Mouse (Mus musculus) hindbrain, postnatal 0 days (tissue): ENCODE measurements around the gene Ebf1. TPM values are rescaled to one million over a fixed set of nuclear protein-coding genes. Genes with fewer than 3 reads are reported as not detected.
A peak's percentile ranks its signal among the peaks of the same experiment; 100 is the strongest.

Experiments used
- ATAC-seq: fragments of 200-750 bp; cut with Nextera tagmentation; 2 replicates; pipeline ENCODE4 v1.8.0; 2017; ENCODE audit warnings: mild to moderate bottlenecking, moderate TSS enrichment, moderate library complexity
- DNase-seq: peaks from one replicate; pipeline ENCODE4 v3.0.0-alpha.2; 2015; ENCODE audit warnings: low spot score
- H3K27ac ChIP-seq: fragments of 300-500 bp; sonication (generic); 2 replicates; pipeline ENCODE4 v1.5.1; 2014; ENCODE audit warnings: mild to moderate bottlenecking
- H3K27me3 ChIP-seq: fragments of 300-500 bp; sonication (generic); 2 replicates; pipeline ENCODE4 v1.6.1; 2014; ENCODE audit warnings: low read length, mixed read lengths; ENCODE audit not compliant: insufficient read depth
- H3K36me3 ChIP-seq: fragments of 300-500 bp; sonication (generic); 2 replicates; pipeline ENCODE4 v1.6.1; 2014; ENCODE audit warnings: low read length, mixed read lengths; ENCODE audit not compliant: insufficient read depth
- H3K4me1 ChIP-seq: fragments of 300-500 bp; sonication (generic); 2 replicates; pipeline ENCODE4 v1.6.1; 2014; ENCODE audit warnings: antibody characterized with exemption, low read length, mixed read lengths; ENCODE audit not compliant: insufficient read depth
- H3K4me2 ChIP-seq: fragments of 300-500 bp; sonication (generic); 2 replicates; pipeline ENCODE4 v1.6.1; 2014; ENCODE audit warnings: low read depth, mild to moderate bottlenecking, low read length, moderate library complexity, mixed read lengths
- H3K4me3 ChIP-seq: fragments of 300-500 bp; sonication (generic); 2 replicates; pipeline ENCODE4 v1.5.1; 2014; ENCODE audit warnings: low read length
- H3K9ac ChIP-seq: fragments of 300-500 bp; sonication (generic); replicated peaks from 2 replicates; pipeline ENCODE4 v1.6.1; 2014; ENCODE audit warnings: mild to moderate bottlenecking, low read length, moderate library complexity, mixed read lengths
- H3K9me3 ChIP-seq: fragments of 300-500 bp; sonication (generic); 2 replicates; pipeline ENCODE4 v1.6.1; 2016; ENCODE audit warnings: low read length, mixed read lengths
- CTCF ChIP-seq: IDR thresholded peaks from 2 replicates; pipeline ENCODE4 v1.5.1; 2016; ENCODE audit warnings: antibody characterized with exemption, control low read depth, low read depth
- WGBS: fragments of 180-500 bp; shearing (Covaris S2); extraction: QIAGEN DNeasy Blood & Tissue Kit; methylation state at CpG from one replicate; pipeline ENCODE4 v1.1.7; 2014; 5-methylcytosine and 5-hydroxymethylcytosine counted together
- polyA plus RNA-seq: library from polyadenylated mRNA; unstranded; fragments of >200 nt; fragmentation: Nextera tagmentation; extraction: Ambion mirVana; gene quantifications from 2 replicates; pipeline ENCODE4 v1.2.1, GENCODE M21; 2015
- total RNA-seq: library from RNA; depleted of rRNA; stranded (reverse); fragments of >200 nt; gene quantifications from 2 replicates; pipeline ENCODE4 v1.2.3, GENCODE M21; 2014

The Ebf1 gene
- total and polyA plus RNA-seq, 2 experiments from 2014 or later: 67.1 to 71.7 TPM

DNA sequence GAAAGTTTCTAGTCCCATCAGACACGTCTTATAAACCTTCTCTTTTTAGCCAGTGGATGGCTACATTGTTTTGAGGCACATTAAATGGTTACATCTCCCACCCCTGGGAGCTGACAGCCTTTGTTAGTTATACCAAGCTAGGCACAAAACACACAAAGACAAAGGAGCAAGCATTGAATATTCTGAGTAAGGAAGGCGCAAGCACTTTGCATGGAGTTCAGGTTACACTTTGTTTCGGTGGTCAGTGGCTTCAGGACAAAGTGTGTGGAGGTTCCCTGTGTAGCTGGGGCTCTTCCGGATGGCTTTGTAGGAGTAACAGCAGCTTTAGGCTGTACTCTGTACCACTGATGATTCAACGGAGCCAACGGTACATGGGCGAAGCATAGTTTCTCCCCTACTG lies 186.9 kb downstream of the Ebf1 start:
- 70% methylated on average over 7 of the region's 7 CpGs for WGBS
- H3K27ac ChIP-seq: no peak overlapping the region
- ATAC-seq: no peak
- H3K36me3 ChIP-seq: no peaks in the 10 kb centered on the region
- no peak overlapping the region for H3K4me3 ChIP-seq
- TF ChIP-seq CTCF: no peak
- no peaks in the 10 kb centered on the region for H3K27me3 ChIP-seq
- no peak overlapping the region for H3K9ac ChIP-seq
- no peak for DNase-seq
- no peak overlapping the region for H3K4me2 ChIP-seq
- H3K9me3 ChIP-seq: no peaks in the 10 kb centered on the region
- 0 out of 2 replicates have a peak, but pooled peaks cover 10% of the 10 kb centered on the region for H3K4me1 ChIP-seq

DNA sequence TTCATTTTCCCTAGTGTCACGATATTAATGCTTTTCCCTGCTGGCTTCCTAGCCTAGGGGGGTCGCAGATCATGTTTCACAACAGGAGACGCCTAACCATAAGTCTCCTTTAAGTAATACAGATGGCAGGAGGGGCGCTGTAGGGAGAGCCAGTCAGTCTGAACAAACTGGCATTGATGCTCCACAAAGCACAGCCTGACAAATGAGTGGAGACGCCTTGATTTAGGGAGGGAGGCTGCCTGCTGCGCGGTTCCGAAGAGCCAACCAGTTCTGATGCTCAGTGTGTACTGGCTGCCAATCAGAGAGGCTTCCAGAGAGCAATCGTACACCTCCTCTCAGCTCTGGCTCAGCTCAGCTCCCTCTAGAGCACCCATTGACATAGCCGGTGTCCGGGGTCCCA lies 189.5 kb downstream of the Ebf1 start:
- no peaks in the 10 kb centered on the region for H3K36me3 ChIP-seq
- TF ChIP-seq CTCF: peak; percentile 45
- no peak overlapping the region for H3K9ac ChIP-seq
- H3K4me3 ChIP-seq: 0 out of 2 replicates have a peak overlapping the region, but pooled peaks have one; percentile 4
- 0 out of 2 replicates have a peak, but pooled peaks cover 10% of the 10 kb centered on the region for H3K4me1 ChIP-seq
- ATAC-seq (peak; percentile 83), DNase-seq (peak; percentile 75)
- no peaks in the 10 kb centered on the region for H3K9me3 ChIP-seq
- H3K27ac ChIP-seq: peak overlapping the region; percentile 7; the same call in 1 of the 2 replicates
- peak overlapping the region; percentile 44 for H3K4me2 ChIP-seq
- WGBS: 10% methylated on average over 11 of the region's 11 CpGs
- H3K27me3 ChIP-seq: no peaks in the 10 kb centered on the region

DNA sequence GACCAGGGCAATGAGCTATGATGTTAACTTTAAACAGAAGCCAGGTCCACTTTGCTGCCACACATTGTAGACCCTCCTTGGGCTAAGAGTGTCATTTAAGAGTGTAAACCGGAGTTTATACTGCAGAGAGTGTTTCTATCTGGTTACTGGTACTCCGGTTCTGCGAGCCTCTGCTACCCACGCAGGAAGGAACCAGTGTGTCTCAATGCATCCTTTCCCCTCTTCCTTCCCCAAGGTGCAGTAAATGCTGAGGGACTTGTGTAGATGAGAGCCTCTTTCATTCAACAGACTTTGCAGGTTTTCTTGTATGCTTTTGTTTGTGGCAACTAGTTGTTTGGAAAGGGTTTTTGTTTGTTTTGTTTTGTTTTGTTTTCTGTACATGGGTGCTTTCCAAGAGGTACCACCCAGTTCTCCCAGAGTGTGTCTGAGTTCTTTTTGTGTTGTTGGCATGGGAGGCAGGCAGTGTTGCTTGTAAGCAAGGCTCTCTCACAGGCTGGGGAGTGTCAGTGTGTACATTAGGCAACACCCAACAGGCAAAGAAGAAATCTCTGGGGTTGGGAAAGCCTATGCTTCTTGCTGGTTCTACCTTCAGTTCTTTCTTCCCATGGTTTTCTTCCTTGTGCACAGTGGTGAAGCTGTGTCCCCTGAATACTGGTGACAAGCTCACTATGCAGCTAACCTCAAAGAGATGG lies 191.9 kb downstream of the Ebf1 start:
- H3K4me2 ChIP-seq: no peak overlapping the region
- H3K27me3 ChIP-seq: no peaks in the 10 kb centered on the region
- no peaks in the 10 kb centered on the region for H3K9me3 ChIP-seq
- TF ChIP-seq CTCF: no peak
- no peak overlapping the region for H3K27ac ChIP-seq
- H3K4me1 ChIP-seq: peaks cover 15% of the 10 kb centered on the region; the same call in 1 of the 2 replicates
- ATAC-seq (no peak), DNase-seq (no peak)
- H3K9ac ChIP-seq: no peak overlapping the region
- H3K36me3 ChIP-seq: no peaks in the 10 kb centered on the region
- no peak overlapping the region for H3K4me3 ChIP-seq
- WGBS: 86% methylated on average over 4 of the region's 4 CpGs

DNA sequence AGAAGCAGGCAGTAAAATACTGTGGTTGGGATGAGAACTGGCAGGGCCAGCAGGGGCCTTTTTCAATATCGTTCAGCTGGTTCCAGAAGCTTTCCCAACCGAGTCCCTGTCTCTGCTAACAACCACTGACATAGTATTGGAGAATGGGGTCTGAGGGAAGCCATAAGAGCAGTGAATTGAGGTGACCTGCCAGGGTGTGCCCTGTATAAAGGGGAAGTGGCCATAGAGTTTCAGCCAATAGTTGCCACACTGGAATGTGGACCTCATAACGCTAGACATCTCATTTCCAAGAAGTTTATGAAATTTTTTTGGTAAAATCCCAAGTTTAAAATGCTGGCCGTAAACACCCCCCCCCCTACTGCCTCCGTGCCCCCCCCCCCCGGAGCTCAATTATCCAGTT lies 193.9 kb downstream of the Ebf1 start:
- WGBS: 74% methylated on average over 6 of the region's 6 CpGs
- no peak overlapping the region for H3K4me3 ChIP-seq
- no peaks in the 10 kb centered on the region for H3K27me3 ChIP-seq
- no peak overlapping the region for H3K27ac ChIP-seq
- no peak for TF ChIP-seq CTCF
- no peak overlapping the region for H3K9ac ChIP-seq
- H3K4me2 ChIP-seq: no peak overlapping the region
- peaks cover 9% of the 10 kb centered on the region; the same call in 1 of the 2 replicates for H3K4me1 ChIP-seq
- H3K9me3 ChIP-seq: no peaks in the 10 kb centered on the region
- ATAC-seq (no peak), DNase-seq (no peak)
- H3K36me3 ChIP-seq: no peaks in the 10 kb centered on the region

DNA sequence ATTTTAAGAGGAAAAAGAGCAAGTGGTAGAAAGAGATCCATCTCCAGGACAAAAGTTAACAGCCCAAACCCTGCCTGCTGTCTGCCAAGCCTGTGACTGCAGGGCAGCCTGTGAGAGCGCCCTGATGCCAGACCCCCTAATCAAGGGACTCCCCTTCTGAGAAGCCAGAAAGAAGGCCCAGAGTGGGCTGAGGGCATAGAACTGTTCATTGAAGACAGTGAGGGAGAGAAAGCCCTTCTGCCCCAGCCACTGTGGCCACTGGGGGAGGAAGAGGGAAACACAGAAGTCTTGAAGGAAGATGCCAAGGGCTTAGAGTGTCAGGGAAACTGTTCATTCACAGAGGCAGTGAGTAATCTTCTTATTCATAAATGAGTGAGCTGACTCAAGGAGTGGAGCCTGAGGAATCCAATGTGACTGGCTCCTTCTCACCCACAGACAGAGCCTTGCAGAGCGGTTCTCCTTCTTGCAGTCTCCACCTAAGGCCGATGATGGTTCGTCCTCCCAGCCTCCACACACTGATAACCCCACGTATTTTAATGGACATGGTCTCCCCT lies 195.2 kb downstream of the Ebf1 start:
- 86% methylated on average over 5 of the region's 5 CpGs for WGBS
- Histone ChIP-seq H3K4me1 (peaks cover 5% of the 10 kb centered on the region; the same call in 1 of the 2 replicates), H3K9me3 (no peaks in the 10 kb centered on the region), H3K27me3 (no peaks in the 10 kb centered on the region), H3K4me3 (no peak overlapping the region), H3K4me2 (no peak overlapping the region), H3K27ac (no peak overlapping the region), H3K9ac (no peak overlapping the region), H3K36me3 (no peaks in the 10 kb centered on the region)
- DNase-seq (no peak), ATAC-seq (peak; percentile 27; the same call in 1 of the 2 replicates)
- TF ChIP-seq CTCF: peak; percentile 23

DNA sequence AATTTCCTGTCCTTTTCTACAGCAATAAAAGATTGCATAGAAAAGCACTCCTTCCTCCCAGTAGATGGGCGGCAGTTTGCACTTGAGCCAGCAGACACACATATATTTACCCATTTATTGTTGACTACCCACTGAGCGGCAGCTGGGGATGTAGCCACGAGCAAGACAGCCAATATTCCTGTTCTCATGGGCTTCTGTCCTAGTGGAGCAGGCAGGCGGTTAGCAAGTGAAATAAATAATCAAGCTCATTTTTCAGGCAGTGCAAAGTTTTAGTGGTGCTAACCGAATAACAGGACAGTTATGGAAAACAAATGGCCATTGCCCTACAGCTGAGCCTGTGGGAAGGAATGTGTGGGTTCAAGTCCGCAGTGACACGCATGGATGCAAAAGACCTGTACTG lies 196.4 kb downstream of the Ebf1 start:
- H3K9ac ChIP-seq: no peak overlapping the region
- DNase-seq (no peak), ATAC-seq (no peak)
- H3K4me3 ChIP-seq: no peak overlapping the region
- H3K4me1 ChIP-seq: peaks cover 5% of the 10 kb centered on the region; the same call in 1 of the 2 replicates
- TF ChIP-seq CTCF: no peak
- H3K4me2 ChIP-seq: no peak overlapping the region
- H3K27ac ChIP-seq: no peak overlapping the region
- WGBS: 44% methylated on average over 7 of the region's 7 CpGs
- no peaks in the 10 kb centered on the region for H3K27me3 ChIP-seq
- no peaks in the 10 kb centered on the region for H3K9me3 ChIP-seq
- H3K36me3 ChIP-seq: no peaks in the 10 kb centered on the region

DNA sequence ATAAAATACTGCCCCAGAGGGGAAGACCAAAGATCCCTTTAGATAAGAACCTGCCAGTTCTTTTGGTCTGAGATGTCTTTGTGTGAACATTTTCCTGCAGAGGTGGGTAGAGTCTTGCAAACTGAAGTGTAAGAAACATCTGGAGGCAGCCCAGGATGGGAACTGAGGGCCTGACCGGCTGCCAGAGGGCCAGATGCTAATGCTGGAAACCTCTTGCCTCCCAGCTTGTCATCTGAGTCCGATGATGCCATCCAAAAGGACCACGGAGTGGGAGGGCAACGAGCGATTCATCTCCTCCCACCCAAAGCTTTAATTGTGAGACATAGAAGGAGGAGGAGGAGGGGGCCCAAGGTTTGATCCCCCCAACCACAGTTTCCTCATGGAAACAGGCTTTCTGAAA lies 197.7 kb downstream of the Ebf1 start:
- H3K36me3 ChIP-seq: no peaks in the 10 kb centered on the region
- peaks cover 5% of the 10 kb centered on the region; the same call in 1 of the 2 replicates for H3K4me1 ChIP-seq
- DNase-seq (no peak), ATAC-seq (no peak)
- H3K27ac ChIP-seq: no peak overlapping the region
- no peaks in the 10 kb centered on the region for H3K9me3 ChIP-seq
- H3K4me3 ChIP-seq: no peak overlapping the region
- TF ChIP-seq CTCF: no peak
- H3K4me2 ChIP-seq: no peak overlapping the region
- H3K27me3 ChIP-seq: no peaks in the 10 kb centered on the region
- H3K9ac ChIP-seq: no peak overlapping the region
- 66% methylated on average over 5 of the region's 5 CpGs for WGBS
